Mouse (Mus musculus) layer of hippocampus, adult 2 months (tissue): Measurements from ENCODE around the gene Tsc22d3. TPM values are rescaled to one million over a fixed set of nuclear protein-coding genes. Genes with fewer than 3 reads are reported as not detected.

ENCODE experiments used
- DNase-seq, 2 experiments: peaks; one replicate each; pipeline ENCODE4 v3.0.0; 2022; ENCODE audit warnings: low spot score in 2 of 2
- H3K27ac ChIP-seq: fragments of 200-600 bp; 2 replicates; pipeline ENCODE4 v1.8.1; 2022
- H3K4me3 ChIP-seq: fragments of 200-600 bp; 2 replicates; pipeline ENCODE4 v1.8.1; 2022; ENCODE audit warnings: mild to moderate bottlenecking
- CTCF ChIP-seq: fragments of 200-600 bp; conservative IDR thresholded peaks from 2 replicates; pipeline ENCODE4 v1.8.1; 2022; ENCODE audit warnings: antibody characterized with exemption, mild to moderate bottlenecking, moderate library complexity
- total RNA-seq, 2 experiments: library from RNA; stranded (reverse); gene quantifications; 2 replicates each; pipeline ENCODE4 v1.2.3; 2021

Gene Tsc22d3
- total RNA-seq, 2 experiments from 2014 or later = 101 to 111 TPM

- Histone ChIP-seq H3K27ac (no peak overlapping the region), H3K4me3 (no peak overlapping the region)
- TF ChIP-seq CTCF = no peak
- DNase-seq = no peak
These were observed 65.0 kb downstream of the Tsc22d3 start for GRCm38 (mm10) chrX:140535487-140535886.

- Histone ChIP-seq H3K4me3 (no peak overlapping the region), H3K27ac (no peak overlapping the region)
- no peak for TF ChIP-seq CTCF
- DNase-seq = no peak
These were observed 66.2 kb downstream of the Tsc22d3 start for GRCm38 (mm10) chrX:140534306-140534705.

GRCm38 (mm10) chrX:140532325-140532724 lies 68.1 kb downstream of the Tsc22d3 start:
- no peak for TF ChIP-seq CTCF
- no peak for DNase-seq
- Histone ChIP-seq H3K27ac (no peak overlapping the region), H3K4me3 (no peak overlapping the region)

GRCm38 (mm10) chrX:140531356-140531755 lies 69.1 kb downstream of the Tsc22d3 start:
- H3K4me3 ChIP-seq = no peak overlapping the region
- no peak for DNase-seq
- H3K27ac ChIP-seq = no peak overlapping the region
- TF ChIP-seq CTCF = no peak

- no peak overlapping the region for H3K27ac ChIP-seq
- TF ChIP-seq CTCF = no peak
- H3K4me3 ChIP-seq = no peak overlapping the region
- DNase-seq = no peak
These were observed 69.8 kb downstream of the Tsc22d3 start for GRCm38 (mm10) chrX:140530632-140531031.

GRCm38 (mm10) chrX:140529074-140529561 lies 71.3 kb downstream of the Tsc22d3 start:
- TF ChIP-seq CTCF = no peak
- no peak overlapping the region for H3K4me3 ChIP-seq
- DNase-seq = no peak
- H3K27ac ChIP-seq = no peak overlapping the region

- no peak overlapping the region for H3K27ac ChIP-seq
- no peak for TF ChIP-seq CTCF
- no peak for DNase-seq
- no peak overlapping the region for H3K4me3 ChIP-seq
These were observed 73.2 kb downstream of the Tsc22d3 start for GRCm38 (mm10) chrX:140527231-140527630.

GRCm38 (mm10) chrX:140526253-140526618 lies 74.2 kb downstream of the Tsc22d3 start:
- no peak for DNase-seq
- TF ChIP-seq CTCF = no peak
- Histone ChIP-seq H3K27ac (no peak overlapping the region), H3K4me3 (no peak overlapping the region)

GRCm38 (mm10) chrX:140525604-140526252 lies 74.7 kb downstream of the Tsc22d3 start:
- TF ChIP-seq CTCF = no peak
- Histone ChIP-seq H3K27ac (no peak overlapping the region), H3K4me3 (no peak overlapping the region)
- DNase-seq = no peak

GRCm38 (mm10) chrX:140524231-140524630 lies 76.2 kb downstream of the Tsc22d3 start:
- no peak overlapping the region for H3K27ac ChIP-seq
- DNase-seq = no peak
- no peak overlapping the region for H3K4me3 ChIP-seq
- no peak for TF ChIP-seq CTCF

GRCm38 (mm10) chrX:140522071-140522765 lies 78.2 kb downstream of the Tsc22d3 start:
- no peak for DNase-seq
- TF ChIP-seq CTCF = peak; percentile 29
- Histone ChIP-seq H3K4me3 (no peak overlapping the region), H3K27ac (no peak overlapping the region)

- Histone ChIP-seq H3K4me3 (no peak overlapping the region; the same call in 1 of the 2 replicates), H3K27ac (peak overlapping the region; percentile 81)
- TF ChIP-seq CTCF = no peak
- DNase-seq = peak; percentile 67 to 70
These were observed 80.0 kb downstream of the Tsc22d3 start for GRCm38 (mm10) chrX:140520146-140521102.

GRCm38 (mm10) chrX:140518351-140518750 lies 82.1 kb downstream of the Tsc22d3 start:
- Histone ChIP-seq H3K4me3 (no peak overlapping the region), H3K27ac (no peak overlapping the region)
- no peak for TF ChIP-seq CTCF
- DNase-seq = no peak
